Mouse (Mus musculus): ENCODE results near the gene Kifc1.
A peak's percentile ranks its signal among the peaks of the same experiment; 100 is the strongest.

Kifc1 gene

DNA sequence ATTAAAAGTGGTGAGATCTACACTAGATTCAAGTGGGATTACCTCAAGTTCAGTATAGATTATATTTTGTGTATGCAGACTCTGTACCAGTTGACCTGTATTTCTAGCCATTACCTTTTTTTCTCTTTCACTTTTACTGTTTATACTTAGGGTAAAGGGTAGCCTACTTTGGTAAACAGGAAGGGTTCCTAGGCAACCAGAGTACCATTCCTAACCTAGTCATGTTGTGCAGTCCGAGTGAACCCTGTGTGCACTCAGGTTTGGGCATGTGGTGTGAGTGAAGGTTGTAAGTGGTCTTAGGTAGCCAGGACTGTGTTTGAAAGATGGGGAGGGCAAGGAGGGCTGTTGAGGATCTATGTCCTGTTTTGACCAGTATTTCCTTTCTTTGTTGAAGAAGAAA, 39.1 kb downstream of the Kifc1 start:
- peak; percentile 47 for DNase-seq (ENCODE audit: low read depth, low spot score)

DNA sequence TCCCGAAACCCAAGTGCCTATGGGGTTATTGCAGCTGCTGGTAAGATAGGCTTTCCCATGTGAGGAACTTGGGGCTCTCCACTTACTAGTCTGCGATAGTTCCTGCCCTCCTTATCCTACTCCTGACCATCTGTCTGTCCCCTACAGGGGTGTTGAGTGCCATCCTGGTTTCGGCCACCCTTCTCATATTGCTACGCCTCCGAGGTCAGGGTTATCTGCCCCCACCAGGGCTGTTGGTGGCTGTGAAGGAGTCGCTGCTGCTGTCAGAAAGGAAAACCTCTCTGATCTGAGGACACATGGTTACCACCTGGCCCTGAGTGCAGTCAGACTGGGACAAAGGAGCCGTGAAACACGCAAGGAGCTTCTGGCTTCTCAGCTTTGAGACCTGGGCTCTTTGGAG, 42.3 kb downstream of the Kifc1 start:
- no peak for DNase-seq (ENCODE audit: low read depth, low spot score)

DNA sequence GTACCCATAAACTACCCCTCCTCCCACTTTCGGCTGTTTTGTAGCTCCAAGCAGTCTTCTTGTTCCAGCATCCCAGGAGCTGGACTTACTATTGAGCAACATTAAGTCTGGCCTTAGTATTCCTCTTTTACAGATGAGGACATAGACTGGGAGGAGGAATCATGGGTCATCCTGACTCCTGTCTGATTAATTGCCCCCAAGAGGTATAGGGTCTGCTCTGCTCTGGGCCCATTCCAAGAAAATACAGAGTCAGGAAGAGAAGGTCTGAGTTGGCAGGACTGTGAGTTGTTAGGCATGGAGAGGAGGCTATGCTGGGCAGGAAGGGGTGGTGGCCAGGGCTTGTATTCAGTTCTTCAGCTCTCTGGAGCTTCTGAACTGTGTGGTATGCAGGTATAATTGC, 46.3 kb downstream of the Kifc1 start:
- DNase-seq (ENCODE audit: low read depth, low spot score) = no peak

DNA sequence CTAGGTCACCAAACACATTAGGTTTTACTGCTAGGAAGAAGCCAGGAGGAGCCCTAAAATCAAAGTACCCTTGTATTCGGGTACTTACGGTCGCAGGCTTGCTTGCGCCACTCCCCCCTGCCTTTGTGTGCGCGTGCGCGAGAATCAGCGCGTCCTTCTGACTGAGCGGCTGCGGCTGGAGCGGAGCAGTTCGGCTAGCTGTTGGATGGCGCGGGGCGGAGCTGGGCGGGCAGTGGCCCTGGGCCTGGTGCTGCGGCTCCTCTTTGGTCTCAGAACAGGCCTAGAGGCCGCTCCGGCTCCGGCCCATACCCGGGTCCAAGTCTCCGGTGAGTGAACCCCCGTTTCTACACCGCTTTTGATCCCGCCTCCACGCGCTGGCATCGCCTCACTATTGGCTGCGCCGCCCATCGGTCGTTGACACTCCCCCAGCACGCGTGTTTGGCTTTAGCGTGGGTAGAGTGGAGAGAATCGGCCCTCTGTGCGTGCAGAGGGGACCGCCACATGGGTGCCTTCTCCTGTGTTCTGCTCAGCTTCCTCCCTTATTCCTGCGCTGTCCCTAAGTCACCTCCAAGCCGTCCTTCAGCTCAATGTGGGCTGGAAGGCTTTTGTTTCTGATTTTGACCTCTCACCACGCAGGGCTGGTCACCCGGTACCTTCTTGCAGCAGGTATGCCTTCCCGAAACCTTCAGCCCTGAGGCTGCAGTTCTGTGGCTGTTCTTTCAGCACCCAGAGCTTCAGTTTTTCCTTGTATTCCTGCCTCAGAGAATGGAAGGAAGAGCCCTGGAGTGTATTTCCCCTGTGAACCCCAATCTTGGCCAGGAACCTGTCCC, 47.3 kb downstream of the Kifc1 start, which contains the start of gene Cd320:
Cd320 (plus strand) TSS at position 126 of the 830 bp plus-strand sequence.
- peak; percentile 93 for DNase-seq (ENCODE audit: low read depth, low spot score)

DNA sequence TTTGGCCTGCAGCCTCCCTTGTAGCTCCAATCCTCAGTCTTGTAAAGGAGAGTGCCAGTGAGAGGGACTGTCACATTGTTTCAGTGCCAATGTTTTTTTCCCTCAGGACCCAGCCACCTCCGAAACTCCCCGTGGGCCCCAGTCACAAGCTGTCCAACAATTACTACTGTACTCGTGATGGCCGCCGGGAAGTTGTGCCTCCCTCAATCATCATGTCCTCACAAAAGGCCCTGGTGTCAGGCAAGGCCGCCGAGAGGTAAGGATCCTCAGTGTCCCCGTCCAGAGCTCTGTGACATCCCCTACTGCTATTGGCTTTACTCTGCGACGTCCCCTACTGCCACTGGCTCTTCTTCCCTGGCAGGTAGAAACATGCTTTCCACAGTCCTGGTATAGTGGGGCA, 60.9 kb downstream of the Kifc1 start:
- DNase-seq (ENCODE audit: low read depth, low spot score) = no peak

DNA sequence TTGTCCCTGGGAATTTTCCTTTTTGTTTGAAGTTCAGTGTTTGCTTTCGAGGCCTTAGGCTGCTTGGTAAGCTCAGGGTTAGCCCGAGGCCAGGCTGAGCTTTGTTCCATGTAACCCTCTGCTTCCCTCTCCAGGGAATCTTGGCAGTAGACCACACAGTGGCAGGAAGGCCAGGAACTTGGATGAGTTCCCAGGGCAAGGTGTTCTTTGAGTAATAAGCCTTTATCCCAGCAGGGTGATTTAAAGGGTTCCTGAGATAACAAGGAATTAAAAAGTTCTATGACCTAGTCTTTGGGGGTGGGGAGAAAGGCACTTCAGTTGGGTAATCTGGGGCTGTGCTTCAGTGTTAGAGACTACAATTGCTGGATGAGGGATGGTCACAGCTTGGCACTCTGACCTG, 61.6 kb downstream of the Kifc1 start:
- no peak for DNase-seq (ENCODE audit: low read depth, low spot score)

DNA sequence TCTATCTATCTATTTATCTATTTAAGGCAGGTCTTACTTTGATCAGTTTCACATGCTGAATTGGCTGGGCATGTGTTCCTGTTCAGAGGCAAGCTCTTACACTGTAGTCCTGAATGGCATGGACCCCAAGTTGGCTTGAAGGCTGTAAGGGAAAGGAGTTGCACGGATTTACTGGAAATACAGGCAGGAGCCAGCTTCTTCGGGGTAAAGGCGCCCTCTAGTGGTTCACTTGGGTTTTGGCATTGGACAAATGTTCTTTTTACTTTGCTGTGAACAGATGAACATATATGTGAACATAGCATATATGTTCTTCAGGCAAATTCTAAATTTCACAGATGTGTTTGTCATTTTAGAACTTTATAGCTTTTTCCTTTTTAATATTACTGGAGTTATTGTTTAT, 63.6 kb downstream of the Kifc1 start:
- peak; percentile 81 for DNase-seq (ENCODE audit: low read depth, low spot score)

Measured in CD4-positive helper T cell, adult 2 months (primary cell).